ENCODE assay signal across 8 mouse cellular contexts in genomic region chr9:95954226-95954584, GRCm38 (mm10). TPM values are rescaled to one million over a fixed set of nuclear protein-coding genes. Genes with fewer than 3 reads are reported as not detected.
DNase-seq lines count a peak whose midpoint lies in the region; ATAC-seq and TF ChIP-seq lines count a peak whose summit lies in the region.

No protein-coding gene starts in this region.

- TF ChIP-seq CTCF in cerebellum, adult 2 months (IDR thresholded peaks at IDR 0.05; ENCODE audit: borderline replicate concordance, insufficient read depth, low read depth, low read length), result no peak
- no peak for TF ChIP-seq CTCF in lung, embryonic 14.5 days (IDR thresholded peaks at IDR 0.05; ENCODE audit: low read depth)

- peak; percentile 74 for ATAC-seq in lung, embryonic 14.5 days (ENCODE audit: insufficient read depth)
- peak; percentile 73 for ATAC-seq in limb, embryonic 14.5 days (ENCODE audit: low FRiP score, low read depth)
- ATAC-seq in neural tube, embryonic 15.5 days (ENCODE audit: low FRiP score), result peak; percentile 89

- no peaks in the 10 kb centered on the region for H3K27me3 ChIP-seq in cerebellum, adult 2 months (ENCODE audit: control insufficient read depth, insufficient read depth, low read length)
- no peaks in the 10 kb centered on the region for H3K27me3 ChIP-seq in lung, embryonic 14.5 days (ENCODE audit: insufficient read depth, low read length)
- H3K27me3 ChIP-seq in forebrain, embryonic 10.5 days (ENCODE audit: poor library complexity, severe bottlenecking), result no peaks in the 10 kb centered on the region
- no peaks in the 10 kb centered on the region for H3K27me3 ChIP-seq in limb, embryonic 14.5 days (ENCODE audit: control insufficient read depth, insufficient read depth, low read length)
- no peaks in the 10 kb centered on the region for H3K27me3 ChIP-seq in neural tube, embryonic 15.5 days (replicated peaks)

- peak overlapping the region; percentile 91 for H3K4me3 ChIP-seq in cerebellum, adult 2 months (replicated peaks; ENCODE audit: insufficient read depth, low read depth, low read length)
- peak overlapping the region; percentile 99 for H3K4me3 ChIP-seq in lung, embryonic 14.5 days (ENCODE audit: low read depth, low read length)
- peak overlapping the region; percentile 98 for H3K4me3 ChIP-seq in forebrain, embryonic 10.5 days
- peak overlapping the region; percentile 90 for H3K4me3 ChIP-seq in limb, embryonic 14.5 days (replicated peaks; ENCODE audit: low read length)
- peak overlapping the region; percentile 78 for H3K4me3 ChIP-seq in neural tube, embryonic 15.5 days (replicated peaks)

- H3K36me3 ChIP-seq in lung, embryonic 14.5 days (ENCODE audit: insufficient read depth), result peaks cover 18% of the 10 kb centered on the region; the same call in 1 of the 2 replicates
- H3K36me3 ChIP-seq in forebrain, embryonic 10.5 days (replicated peaks), result peaks cover 33% of the 10 kb centered on the region
- peaks cover 6% of the 10 kb centered on the region for H3K36me3 ChIP-seq in limb, embryonic 14.5 days (ENCODE audit: control insufficient read depth, insufficient read depth, low read length)
- peaks cover 8% of the 10 kb centered on the region; the same call in 1 of the 2 replicates for H3K36me3 ChIP-seq in neural tube, embryonic 15.5 days

- TF ChIP-seq POLR2A in cerebellum, adult 2 months (IDR thresholded peaks at IDR 0.05; ENCODE audit: borderline replicate concordance, insufficient read depth, low read length), result no peak
- TF ChIP-seq POLR2A in limb, embryonic 14.5 days (IDR thresholded peaks at IDR 0.05; ENCODE audit: borderline replicate concordance, extremely low read depth, insufficient read depth, insufficient read length), result no peak

- peak overlapping the region; percentile 67 for H3K4me2 ChIP-seq in lung, embryonic 14.5 days
- H3K4me2 ChIP-seq in limb, embryonic 14.5 days (replicated peaks; ENCODE audit: low read depth, low read length, severe bottlenecking), result peak overlapping the region; percentile 66
- peak overlapping the region; percentile 77 for H3K4me2 ChIP-seq in neural tube, embryonic 15.5 days

- H3K9me3 ChIP-seq in lung, embryonic 14.5 days (ENCODE audit: low read depth, low read length), result no peaks in the 10 kb centered on the region
- H3K9me3 ChIP-seq in forebrain, embryonic 10.5 days, result no peaks in the 10 kb centered on the region
- H3K9me3 ChIP-seq in limb, embryonic 14.5 days (ENCODE audit: control insufficient read depth, low read length), result no peaks in the 10 kb centered on the region
- no peaks in the 10 kb centered on the region for H3K9me3 ChIP-seq in neural tube, embryonic 15.5 days (replicated peaks)

- peak overlapping the region; percentile 9; the same call in 1 of the 2 replicates for H3K27ac ChIP-seq in cerebellum, adult 2 months (ENCODE audit: insufficient read depth, low read length)
- H3K27ac ChIP-seq in lung, embryonic 14.5 days (ENCODE audit: low read depth), result peak overlapping the region; percentile 15; the same call in 1 of the 2 replicates
- peak overlapping the region; percentile 96 for H3K27ac ChIP-seq in forebrain, embryonic 10.5 days
- H3K27ac ChIP-seq in limb, embryonic 14.5 days (replicated peaks; ENCODE audit: low read depth, low read length), result peak overlapping the region; percentile 89; the same call in 1 of the 2 replicates
- peak overlapping the region; percentile 86 for H3K27ac ChIP-seq in neural tube, embryonic 15.5 days (replicated peaks)

- no peak for DNase-seq in cerebellum, adult 2 months
- no peak for DNase-seq in cerebellum, adult 11 months
- DNase-seq in lung, embryonic 14.5 days, result no peak
- no peak for DNase-seq in lung, postnatal 36 days
- peak; percentile 58 for DNase-seq in forebrain, embryonic 10.5 days (ENCODE audit: extremely low spot score, low spot score)
- peak; percentile 63 for DNase-seq in limb, embryonic 14.5 days (ENCODE audit: low spot score)
- no peak for DNase-seq in adipocyte (ENCODE audit: low spot score)

- H3K9ac ChIP-seq in lung, embryonic 14.5 days, result peak overlapping the region; percentile 99
- peak overlapping the region; percentile 96 for H3K9ac ChIP-seq in limb, embryonic 14.5 days (ENCODE audit: low read depth, low read length, severe bottlenecking)
- H3K9ac ChIP-seq in neural tube, embryonic 15.5 days (replicated peaks), result peak overlapping the region; percentile 89

- under 1% methylated on average over 7 of the region's 7 CpGs for WGBS in cerebellum, adult 2 months
- under 1% methylated on average over 7 of the region's 7 CpGs for WGBS in lung, embryonic 14.5 days
- under 1% methylated on average over 7 of the region's 7 CpGs for WGBS in forebrain, embryonic 10.5 days
- under 1% methylated on average over 7 of the region's 7 CpGs for WGBS in limb, embryonic 14.5 days
- 0% methylated on average over 7 of the region's 7 CpGs for WGBS in neural tube, embryonic 15.5 days

- no peaks in the 10 kb centered on the region for H3K4me1 ChIP-seq in cerebellum, adult 2 months (ENCODE audit: control insufficient read depth, insufficient read depth, low read length)
- no peaks in the 10 kb centered on the region for H3K4me1 ChIP-seq in lung, embryonic 14.5 days (ENCODE audit: insufficient read depth)
- H3K4me1 ChIP-seq in forebrain, embryonic 10.5 days, result peaks cover 20% of the 10 kb centered on the region
- H3K4me1 ChIP-seq in limb, embryonic 14.5 days (ENCODE audit: control insufficient read depth, insufficient read depth, low read length), result no peaks in the 10 kb centered on the region
- H3K4me1 ChIP-seq in neural tube, embryonic 15.5 days, result peaks cover 15% of the 10 kb centered on the region

RNA-seq across cellular contexts. Expression of gene Xrn1, which starts 0.4 kb away (rescaled TPM):
- polyA plus RNA-seq in cerebellum, adult 2 months (2012; rRNA removed), result 14.2 and 15.5 TPM in 2 replicates
- 21.1 and 22.7 TPM in 2 replicates for polyA plus RNA-seq in lung, embryonic 14.5 days (2014; fragmentation: Nextera tagmentation; extraction: Ambion mirVana)
- polyA plus RNA-seq in forebrain, embryonic 10.5 days (2016; fragmentation: Nextera tagmentation; extraction: Ambion mirVana), result 16.7 and 19.5 TPM in 2 replicates
- 14.7 and 15.4 TPM in 2 replicates for polyA plus RNA-seq in limb, embryonic 14.5 days (2012; rRNA removed)
- polyA plus RNA-seq in limb, embryonic 14.5 days (2014; fragmentation: Nextera tagmentation; extraction: Ambion mirVana), result 18.4 and 21.7 TPM in 2 replicates
- 16.4 and 16.8 TPM in 2 replicates for polyA plus RNA-seq in neural tube, embryonic 15.5 days (2015; fragmentation: Nextera tagmentation; extraction: Ambion mirVana)

Comparison
In these comparisons a context has a peak if more than half of its experiments do, and no peak if none do; other contexts are left out.
1. DNase-seq: peak in forebrain, embryonic 10.5 days (single experiment) and limb, embryonic 14.5 days (single experiment); none in cerebellum, adult 2 months (0 of 2), cerebellum, adult 11 months (single experiment), lung, embryonic 14.5 days (single experiment), lung, postnatal 36 days (single experiment) and adipocyte (single experiment).
2. H3K27ac ChIP-seq: peak in every context shown above with its lines; median percentile 96 in forebrain, embryonic 10.5 days; 89 in limb, embryonic 14.5 days; 86 in neural tube, embryonic 15.5 days; 15 in lung, embryonic 14.5 days; 9 in cerebellum, adult 2 months.
3. Peak in every context shown above with its lines, with median percentiles within 50 percentile points of each other: H3K4me3 ChIP-seq, ATAC-seq, H3K4me2 ChIP-seq and H3K9ac ChIP-seq.